Mouse (Mus musculus) A20 (cell line): ENCODE measurements around the gene Cmtm6.

Experiments
- DNase-seq: peaks from one replicate; pipeline ENCODE4 v3.0.0-alpha.2; 2011; ENCODE audit warnings: low read depth, low spot score

The Cmtm6 gene

GRCm38 (mm10) chr9:114797329-114798004 is 66.6 kb downstream of the Cmtm6 start:
- DNase-seq: peak; percentile 71

GRCm38 (mm10) chr9:114798845-114799244 is 67.9 kb downstream of the Cmtm6 start:
- no peak for DNase-seq
